Mouse (Mus musculus) ES-CJ7 (cell line): Measurements from ENCODE around the gene Def8.

Experiments
- DNase-seq: peaks from one replicate; pipeline ENCODE4 v3.0.0; 2011; ENCODE audit warnings: low read depth, low spot score

Def8 gene

GRCm38 (mm10) chr8:123423441-123423840 lies at the start of gene Def8:
Def8 (plus strand) TSS chr8:123423527.
- peak; percentile 3 for DNase-seq

GRCm38 (mm10) chr8:123374239-123374578 lies 49.1 kb upstream of the Def8 start:
- peak; percentile 98 for DNase-seq

GRCm38 (mm10) chr8:123375701-123376100 lies 47.6 kb upstream of the Def8 start:
- no peak for DNase-seq

- DNase-seq = peak; percentile 72
These were observed 47.2 kb upstream of the Def8 start for GRCm38 (mm10) chr8:123376106-123376505.

- DNase-seq = no peak
These were observed 41.6 kb upstream of the Def8 start for GRCm38 (mm10) chr8:123381711-123382110.

- no peak for DNase-seq
These were observed 40.8 kb upstream of the Def8 start for GRCm38 (mm10) chr8:123382516-123382915.

GRCm38 (mm10) chr8:123384883-123385540 lies 38.3 kb upstream of the Def8 start:
- DNase-seq = peak; percentile 69

- DNase-seq = no peak
These were observed 36.3 kb upstream of the Def8 start for GRCm38 (mm10) chr8:123387041-123387440.

GRCm38 (mm10) chr8:123387801-123388200 lies 35.5 kb upstream of the Def8 start:
- no peak for DNase-seq

GRCm38 (mm10) chr8:123389026-123389425 lies 34.3 kb upstream of the Def8 start:
- DNase-seq = no peak

- DNase-seq = no peak
These were observed 25.0 kb upstream of the Def8 start for GRCm38 (mm10) chr8:123398308-123398707.

GRCm38 (mm10) chr8:123401936-123402335 lies 21.4 kb upstream of the Def8 start:
- no peak for DNase-seq

- no peak for DNase-seq
These were observed 20.5 kb upstream of the Def8 start for GRCm38 (mm10) chr8:123402730-123403326.

- no peak for DNase-seq
These were observed 18.8 kb upstream of the Def8 start for GRCm38 (mm10) chr8:123404521-123404920.

- DNase-seq = peak; percentile 86
These were observed 16.5 kb upstream of the Def8 start, which contains the start of gene Mc1r for GRCm38 (mm10) chr8:123406786-123407185. Mc1r (plus strand) TSS chr8:123407107.

- no peak for DNase-seq
These were observed 15.7 kb upstream of the Def8 start for GRCm38 (mm10) chr8:123407612-123408011.

GRCm38 (mm10) chr8:123408586-123409544 lies 14.5 kb upstream of the Def8 start:
- DNase-seq = peak; percentile 36

- DNase-seq = peak; percentile 36
These were observed 13.2 kb upstream of the Def8 start for GRCm38 (mm10) chr8:123410049-123410587.

GRCm38 (mm10) chr8:123410788-123411187 lies 12.5 kb upstream of the Def8 start:
- DNase-seq = no peak

- DNase-seq = peak; percentile 94
These were observed 12.1 kb upstream of the Def8 start, which contains the start of gene Tubb3 for GRCm38 (mm10) chr8:123411246-123411645. Tubb3 (plus strand) TSS chr8:123411424.

- DNase-seq = peak; percentile 87
These were observed 11.5 kb upstream of the Def8 start for GRCm38 (mm10) chr8:123411781-123412327.
